Mouse (Mus musculus): ENCODE measurements around the gene Calb2. TPM values are rescaled to one million over a fixed set of nuclear protein-coding genes. Genes with fewer than 3 reads are reported as not detected.

The Calb2 gene
- polyA plus RNA-seq, 1 experiment from 2014 or later = 40.6 TPM

- DNase-seq (ENCODE audit: low spot score) (no peak), ATAC-seq (ENCODE audit: insufficient number of reproducible peaks, low FRiP score, low TSS enrichment, low read depth) (no peak)
- Histone ChIP-seq H3K27ac (replicated peaks; ENCODE audit: low read depth, low read length) (no peak overlapping the region), H3K4me1 (ENCODE audit: control insufficient read depth, insufficient read depth, low read length) (no peaks in the 10 kb centered on the region), H3K36me3 (ENCODE audit: control insufficient read depth, insufficient read depth, low read length) (no peaks in the 10 kb centered on the region), H3K4me2 (ENCODE audit: low read depth, severe bottlenecking) (no peak overlapping the region), H3K9me3 (ENCODE audit: control insufficient read depth, low read length) (no peaks in the 10 kb centered on the region), H3K9ac (ENCODE audit: low read length) (no peak overlapping the region), H3K27me3 (ENCODE audit: control insufficient read depth, insufficient read depth, low read length) (no peaks in the 10 kb centered on the region), H3K4me3 (ENCODE audit: low read depth, low read length) (no peak overlapping the region)
- WGBS = 70% methylated on average over 6 of the region's 6 CpGs
Measured at GRCm38 (mm10) chr8:110152951-110153350, 15.1 kb downstream of the Calb2 start.

DNA sequence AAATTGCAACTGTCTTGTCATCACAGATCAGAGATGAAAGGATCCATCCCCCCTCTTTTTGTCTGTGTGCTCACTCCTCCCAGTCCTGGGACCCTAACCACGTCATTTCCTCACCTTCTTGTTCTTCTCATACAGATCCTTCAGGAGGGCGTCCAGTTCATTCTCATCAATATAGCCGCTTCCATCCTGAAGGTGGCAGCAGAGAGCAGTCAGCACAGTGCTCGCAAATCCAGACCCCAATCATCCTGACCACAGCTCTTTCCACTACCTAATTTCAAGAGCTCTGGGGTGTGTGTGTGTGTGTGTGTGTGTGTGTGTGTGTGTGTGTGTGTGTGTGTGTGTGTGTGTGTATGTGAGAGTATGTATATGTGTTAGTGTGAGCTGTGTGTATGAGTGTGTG lies 22.5 kb downstream of the Calb2 start:
- Histone ChIP-seq H3K4me3 (ENCODE audit: low read depth, low read length) (no peak overlapping the region), H3K9ac (ENCODE audit: low read length) (no peak overlapping the region), H3K4me1 (ENCODE audit: control insufficient read depth, insufficient read depth, low read length) (no peaks in the 10 kb centered on the region), H3K27ac (replicated peaks; ENCODE audit: low read depth, low read length) (no peak overlapping the region), H3K4me2 (ENCODE audit: low read depth, severe bottlenecking) (no peak overlapping the region), H3K27me3 (ENCODE audit: control insufficient read depth, insufficient read depth, low read length) (no peaks in the 10 kb centered on the region), H3K36me3 (ENCODE audit: control insufficient read depth, insufficient read depth, low read length) (no peaks in the 10 kb centered on the region), H3K9me3 (ENCODE audit: control insufficient read depth, low read length) (no peaks in the 10 kb centered on the region)
- no peak for ATAC-seq (ENCODE audit: insufficient number of reproducible peaks, low FRiP score, low TSS enrichment, low read depth)
- WGBS = 1% methylated on average over 4 of the region's 4 CpGs
- DNase-seq (ENCODE audit: low spot score) = peak; percentile 80

- WGBS = 70% methylated on average over 4 of the region's 4 CpGs
- Histone ChIP-seq H3K27me3 (ENCODE audit: control insufficient read depth, insufficient read depth, low read length) (no peaks in the 10 kb centered on the region), H3K4me2 (ENCODE audit: low read depth, severe bottlenecking) (no peak overlapping the region), H3K4me3 (ENCODE audit: low read depth, low read length) (no peak overlapping the region), H3K4me1 (ENCODE audit: control insufficient read depth, insufficient read depth, low read length) (no peaks in the 10 kb centered on the region), H3K9ac (ENCODE audit: low read length) (no peak overlapping the region), H3K27ac (replicated peaks; ENCODE audit: low read depth, low read length) (no peak overlapping the region), H3K9me3 (ENCODE audit: control insufficient read depth, low read length) (no peaks in the 10 kb centered on the region), H3K36me3 (ENCODE audit: control insufficient read depth, insufficient read depth, low read length) (no peaks in the 10 kb centered on the region)
- DNase-seq (ENCODE audit: low spot score) (no peak), ATAC-seq (ENCODE audit: insufficient number of reproducible peaks, low FRiP score, low TSS enrichment, low read depth) (no peak)
Measured at GRCm38 (mm10) chr8:110140770-110141169, 27.2 kb downstream of the Calb2 start.

DNA sequence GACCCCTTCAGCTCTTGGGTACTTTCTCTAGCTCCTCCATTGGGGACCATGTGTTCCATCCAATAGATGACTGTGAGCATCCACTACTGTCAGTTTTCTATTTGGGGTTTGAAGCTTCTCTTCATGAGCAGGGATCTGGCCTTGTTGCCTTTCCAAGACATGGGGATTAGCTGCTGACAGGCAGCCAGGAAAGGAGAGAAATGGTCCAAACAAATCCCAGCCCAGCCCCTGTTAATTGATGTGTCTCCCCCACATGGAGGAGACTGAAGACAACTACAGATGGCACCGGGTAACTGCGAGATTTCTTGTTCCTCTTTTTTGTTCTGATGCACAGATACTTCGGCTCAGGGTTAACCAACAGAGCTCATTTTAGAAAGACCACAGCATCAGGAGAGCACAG lies 27.9 kb downstream of the Calb2 start:
- no peak overlapping the region for H3K4me2 ChIP-seq (ENCODE audit: low read depth, severe bottlenecking)
- DNase-seq (ENCODE audit: low spot score) (no peak), ATAC-seq (ENCODE audit: insufficient number of reproducible peaks, low FRiP score, low TSS enrichment, low read depth) (no peak)
- WGBS = 82% methylated on average over 3 of the region's 3 CpGs
- no peaks in the 10 kb centered on the region for H3K9me3 ChIP-seq (ENCODE audit: control insufficient read depth, low read length)
- no peak overlapping the region for H3K4me3 ChIP-seq (ENCODE audit: low read depth, low read length)
- H3K4me1 ChIP-seq (ENCODE audit: control insufficient read depth, insufficient read depth, low read length) = no peaks in the 10 kb centered on the region
- no peak overlapping the region for H3K27ac ChIP-seq (replicated peaks; ENCODE audit: low read depth, low read length)
- no peaks in the 10 kb centered on the region for H3K36me3 ChIP-seq (ENCODE audit: control insufficient read depth, insufficient read depth, low read length)
- H3K27me3 ChIP-seq (ENCODE audit: control insufficient read depth, insufficient read depth, low read length) = no peaks in the 10 kb centered on the region
- H3K9ac ChIP-seq (ENCODE audit: low read length) = no peak overlapping the region

DNA sequence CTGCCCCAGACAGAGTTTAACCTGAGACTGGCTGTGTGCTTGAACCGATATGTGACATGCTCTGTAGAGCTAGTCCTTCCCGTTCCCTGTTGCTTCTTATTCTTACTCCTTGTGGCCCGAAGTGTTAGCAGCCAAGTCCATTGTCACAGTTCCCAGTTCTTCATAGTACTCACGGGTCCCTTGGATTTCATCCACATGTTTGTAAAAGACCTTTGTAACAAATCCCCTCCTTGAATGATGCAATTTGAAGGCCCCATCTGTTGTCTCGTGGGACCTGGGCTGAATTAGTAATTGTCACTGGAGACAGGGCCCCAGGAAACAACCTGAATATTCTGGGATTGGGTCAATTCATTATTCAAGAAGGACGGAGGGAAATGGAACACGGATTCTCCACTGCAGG lies 32.5 kb downstream of the Calb2 start:
- no peaks in the 10 kb centered on the region for H3K9me3 ChIP-seq (ENCODE audit: control insufficient read depth, low read length)
- WGBS = 81% methylated on average over 7 of the region's 7 CpGs
- no peak for DNase-seq (ENCODE audit: low spot score)
- no peaks in the 10 kb centered on the region for H3K27me3 ChIP-seq (ENCODE audit: control insufficient read depth, insufficient read depth, low read length)
- no peak overlapping the region for H3K27ac ChIP-seq (replicated peaks; ENCODE audit: low read depth, low read length)
- ATAC-seq (ENCODE audit: insufficient number of reproducible peaks, low FRiP score, low TSS enrichment, low read depth) = no peak
- no peaks in the 10 kb centered on the region for H3K4me1 ChIP-seq (ENCODE audit: control insufficient read depth, insufficient read depth, low read length)
- no peak overlapping the region for H3K4me3 ChIP-seq (ENCODE audit: low read depth, low read length)
- H3K4me2 ChIP-seq (ENCODE audit: low read depth, severe bottlenecking) = no peak overlapping the region
- H3K36me3 ChIP-seq (ENCODE audit: control insufficient read depth, insufficient read depth, low read length) = no peaks in the 10 kb centered on the region
- no peak overlapping the region for H3K9ac ChIP-seq (ENCODE audit: low read length)

GRCm38 (mm10) chr8:110134236-110134635 lies 33.8 kb downstream of the Calb2 start:
- Histone ChIP-seq H3K27me3 (ENCODE audit: control insufficient read depth, insufficient read depth, low read length) (no peaks in the 10 kb centered on the region), H3K4me1 (ENCODE audit: control insufficient read depth, insufficient read depth, low read length) (no peaks in the 10 kb centered on the region), H3K4me2 (ENCODE audit: low read depth, severe bottlenecking) (no peak overlapping the region), H3K4me3 (ENCODE audit: low read depth, low read length) (no peak overlapping the region), H3K9me3 (ENCODE audit: control insufficient read depth, low read length) (no peaks in the 10 kb centered on the region), H3K27ac (replicated peaks; ENCODE audit: low read depth, low read length) (no peak overlapping the region), H3K36me3 (ENCODE audit: control insufficient read depth, insufficient read depth, low read length) (no peaks in the 10 kb centered on the region), H3K9ac (ENCODE audit: low read length) (no peak overlapping the region)
- 90% methylated on average over 8 of the region's 8 CpGs for WGBS
- no peak for DNase-seq (ENCODE audit: low spot score)
- no peak for ATAC-seq (ENCODE audit: insufficient number of reproducible peaks, low FRiP score, low TSS enrichment, low read depth)

GRCm38 (mm10) chr8:110130537-110130936 lies 37.5 kb downstream of the Calb2 start:
- Histone ChIP-seq H3K4me3 (ENCODE audit: low read depth, low read length) (no peak overlapping the region), H3K27ac (replicated peaks; ENCODE audit: low read depth, low read length) (no peak overlapping the region), H3K36me3 (ENCODE audit: control insufficient read depth, insufficient read depth, low read length) (no peaks in the 10 kb centered on the region), H3K9ac (ENCODE audit: low read length) (no peak overlapping the region; the same call in 1 of the 2 replicates), H3K4me1 (ENCODE audit: control insufficient read depth, insufficient read depth, low read length) (no peaks in the 10 kb centered on the region), H3K4me2 (ENCODE audit: low read depth, severe bottlenecking) (no peak overlapping the region), H3K9me3 (ENCODE audit: control insufficient read depth, low read length) (no peaks in the 10 kb centered on the region), H3K27me3 (ENCODE audit: control insufficient read depth, insufficient read depth, low read length) (no peaks in the 10 kb centered on the region)
- ATAC-seq (ENCODE audit: insufficient number of reproducible peaks, low FRiP score, low TSS enrichment, low read depth) = no peak
- 23% methylated on average over 13 of the region's 13 CpGs for WGBS
- peak; percentile 90 for DNase-seq (ENCODE audit: low spot score)

DNA sequence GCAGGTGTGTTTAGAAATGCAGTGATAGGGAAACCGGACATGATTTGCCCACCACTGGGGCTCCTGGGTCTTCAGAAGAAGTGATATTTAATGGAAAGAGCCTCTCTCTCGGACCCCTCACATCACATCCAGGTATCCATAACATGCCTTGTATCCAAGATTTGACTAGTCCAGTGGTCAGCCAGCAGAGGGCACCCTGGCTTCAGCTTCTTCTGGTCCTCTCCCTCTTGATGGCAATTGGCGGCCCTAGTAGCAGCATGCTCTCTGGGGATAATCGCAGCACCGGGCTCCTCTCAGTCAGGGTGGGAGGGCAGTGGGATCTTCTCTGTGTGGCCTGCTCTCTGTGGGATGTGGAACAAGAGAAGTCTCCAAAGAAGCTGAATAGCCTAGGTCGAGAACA lies 48.3 kb downstream of the Calb2 start:
- Histone ChIP-seq H3K9ac (ENCODE audit: low read length) (no peak overlapping the region), H3K4me3 (ENCODE audit: low read depth, low read length) (no peak overlapping the region), H3K4me1 (ENCODE audit: control insufficient read depth, insufficient read depth, low read length) (no peaks in the 10 kb centered on the region), H3K4me2 (ENCODE audit: low read depth, severe bottlenecking) (no peak overlapping the region), H3K36me3 (ENCODE audit: control insufficient read depth, insufficient read depth, low read length) (no peaks in the 10 kb centered on the region), H3K27ac (replicated peaks; ENCODE audit: low read depth, low read length) (no peak overlapping the region), H3K27me3 (ENCODE audit: control insufficient read depth, insufficient read depth, low read length) (no peaks in the 10 kb centered on the region), H3K9me3 (ENCODE audit: control insufficient read depth, low read length) (no peaks in the 10 kb centered on the region)
- 45% methylated on average over 6 of the region's 6 CpGs for WGBS
- DNase-seq (ENCODE audit: low spot score) (peak; percentile 43), ATAC-seq (ENCODE audit: insufficient number of reproducible peaks, low FRiP score, low TSS enrichment, low read depth) (no peak)

- Histone ChIP-seq H3K4me2 (ENCODE audit: low read depth, severe bottlenecking) (no peak within 1 kb of the TSS), H3K27me3 (ENCODE audit: control insufficient read depth, insufficient read depth, low read length) (no peaks in the 10 kb centered on the region), H3K27ac (replicated peaks; ENCODE audit: low read depth, low read length) (no peak within 1 kb of the TSS), H3K9ac (ENCODE audit: low read length) (no peak within 1 kb of the TSS), H3K9me3 (ENCODE audit: control insufficient read depth, low read length) (no peaks in the 10 kb centered on the region), H3K4me3 (ENCODE audit: low read depth, low read length) (no peak within 1 kb of the TSS), H3K4me1 (ENCODE audit: control insufficient read depth, insufficient read depth, low read length) (no peaks in the 10 kb centered on the region), H3K36me3 (ENCODE audit: control insufficient read depth, insufficient read depth, low read length) (no peaks in the 10 kb centered on the region)
- 91% methylated on average over 3 of the region's 3 CpGs for WGBS
- DNase-seq (ENCODE audit: low spot score) (no peak), ATAC-seq (ENCODE audit: insufficient number of reproducible peaks, low FRiP score, low TSS enrichment, low read depth) (no peak)
Measured at GRCm38 (mm10) chr8:110102653-110103052, 65.4 kb downstream of the Calb2 start, which contains the start of gene Gm17720. TSS of gene Gm17720 (minus strand) at chr8:110102753.

Data from limb, embryonic 11.5 days (tissue).